Mouse (Mus musculus) MEL (cell line): ENCODE results near the gene Wasl. TPM values are rescaled to one million over a fixed set of nuclear protein-coding genes. Genes with fewer than 3 reads are reported as not detected.

ENCODE experiments used
- DNase-seq: peaks from one replicate; pipeline ENCODE4 v3.0.0; 2011; ENCODE audit warnings: low read depth, low spot score
- H3K27ac ChIP-seq: 2 replicates; pipeline ENCODE4 v1.5.1; 2012; ENCODE audit warnings: low read depth, mild to moderate bottlenecking, control low read depth, low read length, moderate library complexity; ENCODE audit not compliant: control insufficient read depth
- H3K27me3 ChIP-seq, 2 experiments: fragments of 150-350 bp in 1 of 2; sonication (generic) in 1 of 2; 2 replicates each; pipeline ENCODE4 v1.6.1; 2012; ENCODE audit warnings: low read length in 2 of 2, mild to moderate bottlenecking in 2 of 2, improper control_type of control experiment in 1 of 2, moderate library complexity in 1 of 2; ENCODE audit not compliant: insufficient read depth in 2 of 2, control insufficient read depth in 1 of 2
- H3K36me3 ChIP-seq, 2 experiments: 2 replicates each; pipeline ENCODE4 v1.6.1; 2012 to 2014; ENCODE audit warnings: low read length in 2 of 2, improper control_type of control experiment in 1 of 2, inconsistent platforms in 1 of 2, mild to moderate bottlenecking in 1 of 2; ENCODE audit not compliant: insufficient read depth in 2 of 2, control insufficient read depth in 1 of 2
- H3K4me1 ChIP-seq, 2 experiments: fragments of 150-350 bp in 1 of 2; sonication (generic) in 1 of 2; 2 replicates each; pipeline ENCODE4 v1.6.1; 2012; ENCODE audit warnings: low read length in 2 of 2, improper control_type of control experiment in 1 of 2, mild to moderate bottlenecking in 1 of 2; ENCODE audit not compliant: insufficient read depth in 2 of 2, control insufficient read depth in 1 of 2
- H3K4me3 ChIP-seq, 2 experiments: fragments of 150-350 bp in 1 of 2; sonication (generic) in 1 of 2; 2 replicates each; pipeline ENCODE4 v1.5.1; 2012; ENCODE audit warnings: low read depth in 2 of 2, low read length in 2 of 2, mild to moderate bottlenecking in 2 of 2, moderate library complexity in 2 of 2, control low read depth in 1 of 2, improper control_type of control experiment in 1 of 2; ENCODE audit not compliant: control insufficient read depth in 1 of 2, insufficient read depth in 1 of 2
- H3K79me2 ChIP-seq: 2 replicates; pipeline ENCODE4 v1.6.1; 2012; ENCODE audit warnings: mild to moderate bottlenecking, low read length, moderate library complexity; ENCODE audit not compliant: control insufficient read depth, poor library complexity, insufficient read depth
- H3K9ac ChIP-seq: 2 replicates; pipeline ENCODE4 v1.6.1; 2012; ENCODE audit warnings: low read depth, mild to moderate bottlenecking, control low read depth, low read length, moderate library complexity; ENCODE audit not compliant: control insufficient read depth, poor library complexity, severe bottlenecking
- H3K9me3 ChIP-seq: fragments of 150-350 bp; sonication (generic); replicated peaks from 2 replicates; pipeline ENCODE4 v1.6.1; 2012; ENCODE audit warnings: mild to moderate bottlenecking, low read length, improper control_type of control experiment, moderate library complexity; ENCODE audit not compliant: insufficient read depth
- BHLHE40 ChIP-seq: IDR thresholded peaks from 2 replicates; pipeline ENCODE4 v1.6.1; 2012; ENCODE audit warnings: low read depth, mild to moderate bottlenecking, inconsistent platforms, low read length, improper control_type of control experiment, borderline replicate concordance
- CHD1 ChIP-seq: IDR thresholded peaks from 2 replicates; pipeline ENCODE4 v1.6.1; 2012; ENCODE audit warnings: low read depth, mild to moderate bottlenecking, inconsistent platforms, low read length, improper control_type of control experiment
- ELF1 ChIP-seq: IDR thresholded peaks from 2 replicates; pipeline ENCODE4 v1.6.1; 2014; ENCODE audit warnings: low read depth, mild to moderate bottlenecking, inconsistent platforms, low read length, improper control_type of control experiment, moderate library complexity
- EP300 ChIP-seq, 2 experiments: IDR thresholded peaks; 2 replicates each; pipeline ENCODE4 v1.6.1; 2011; ENCODE audit warnings: improper control_type of control experiment in 2 of 2, low read length in 2 of 2, low read depth in 1 of 2, mild to moderate bottlenecking in 1 of 2
- ETS1 ChIP-seq: IDR thresholded peaks from 2 replicates; pipeline ENCODE4 v1.6.1; 2012; ENCODE audit warnings: low read depth, mild to moderate bottlenecking, inconsistent platforms, low read length, improper control_type of control experiment, moderate library complexity
- GATA1 ChIP-seq: IDR thresholded peaks from 2 replicates; pipeline ENCODE4 v1.6.1; 2011; ENCODE audit warnings: low read depth, low read length, improper control_type of control experiment
- HCFC1 ChIP-seq: IDR thresholded peaks from 2 replicates; pipeline ENCODE4 v1.6.1; 2012; ENCODE audit warnings: low read depth, mild to moderate bottlenecking, inconsistent platforms, low read length, improper control_type of control experiment, moderate library complexity
- MAFK ChIP-seq: IDR thresholded peaks from 2 replicates; pipeline ENCODE4 v1.6.1; 2011; ENCODE audit warnings: low read depth, mild to moderate bottlenecking, low read length, improper control_type of control experiment, borderline replicate concordance
- MAX ChIP-seq: IDR thresholded peaks from 2 replicates; pipeline ENCODE4 v1.6.1; 2011; ENCODE audit warnings: low read length, improper control_type of control experiment
- MEF2A ChIP-seq: IDR thresholded peaks from 2 replicates; pipeline ENCODE4 v1.6.1; 2014; ENCODE audit warnings: low read depth, mild to moderate bottlenecking, inconsistent platforms, low read length, improper control_type of control experiment; ENCODE audit not compliant: poor library complexity, insufficient replicate concordance, severe bottlenecking; ENCODE audit errors: extremely low read depth
- MXI1 ChIP-seq: IDR thresholded peaks from 2 replicates; pipeline ENCODE4 v1.6.1; 2011; ENCODE audit warnings: mild to moderate bottlenecking, low read depth, low read length, improper control_type of control experiment
- MYB ChIP-seq: IDR thresholded peaks from 2 replicates; pipeline ENCODE4 v1.6.1; 2011; ENCODE audit warnings: mild to moderate bottlenecking, low read depth, low read length, improper control_type of control experiment
- MYC ChIP-seq: IDR thresholded peaks from 2 replicates; pipeline ENCODE4 v1.6.1; 2011; ENCODE audit warnings: low read depth, mild to moderate bottlenecking, low read length, improper control_type of control experiment, moderate library complexity
- NELFE ChIP-seq: IDR thresholded peaks from 2 replicates; pipeline ENCODE4 v1.6.1; 2011; ENCODE audit warnings: low read depth, low read length, improper control_type of control experiment
- POLR2AphosphoS5 ChIP-seq: IDR thresholded peaks from 2 replicates; pipeline ENCODE4 v1.6.1; 2012; ENCODE audit warnings: low read depth, borderline replicate concordance, mild to moderate bottlenecking, inconsistent platforms, low read length, moderate library complexity, mixed read lengths
- RCOR1 ChIP-seq: IDR thresholded peaks from 2 replicates; pipeline ENCODE4 v1.6.1; 2012; ENCODE audit warnings: low read depth, mild to moderate bottlenecking, inconsistent platforms, low read length, improper control_type of control experiment
- SIN3A ChIP-seq: IDR thresholded peaks from 2 replicates; pipeline ENCODE4 v1.6.1; 2012; ENCODE audit warnings: low read length, improper control_type of control experiment, inconsistent platforms
- TCF12 ChIP-seq: IDR thresholded peaks from 2 replicates; pipeline ENCODE4 v1.6.1; 2014; ENCODE audit warnings: low read depth, mild to moderate bottlenecking, inconsistent platforms, low read length, improper control_type of control experiment, moderate library complexity
- UBTF ChIP-seq: IDR thresholded peaks from 2 replicates; pipeline ENCODE4 v1.6.1; 2012; ENCODE audit warnings: low read depth, mild to moderate bottlenecking, inconsistent platforms, low read length, improper control_type of control experiment, moderate library complexity, borderline replicate concordance; ENCODE audit not compliant: insufficient read depth
- ZNF384 ChIP-seq: IDR thresholded peaks from 2 replicates; pipeline ENCODE4 v1.6.1; 2012; ENCODE audit warnings: low read depth, mild to moderate bottlenecking, inconsistent platforms, low read length, improper control_type of control experiment
- polyA plus RNA-seq, 2 experiments: library from polyadenylated mRNA; stranded (reverse) in 1 of 2; unstranded in 1 of 2; fragments of >175 nt in 1 of 2; fragments of >200 nt in 1 of 2; gene quantifications; 2 replicates each; pipeline versions ENCODE4 v1.2.1 to v1.2.4; 2012; ENCODE audit warnings: low replicate concordance in 2 of 2, low read depth in 1 of 2; ENCODE audit not compliant: insufficient read length in 2 of 2, insufficient read depth in 1 of 2, missing spikeins in 1 of 2
- total RNA-seq: library from RNA; depleted of rRNA; stranded (reverse); fragments of 300-350 nt; gene quantifications from 2 replicates; pipeline ENCODE4 v1.2.3, GENCODE M21; 2012

Gene Wasl
- total and polyA plus RNA-seq, 3 experiments, result 4.3 to 33.3 (median 9.5) TPM

- TF ChIP-seq HCFC1 (0 out of 2 replicates have a peak, but pooled peaks have one; percentile 34), GATA1 (peak; percentile 78), MAFK (peak; percentile 38; the same call in 1 of the 2 replicates), EP300 (IDR thresholded peaks at IDR 0.05; ENCODE audit: low read depth in 1 of 2, low read length in 2 of 2) (peak; percentile 68 to 75), RCOR1 (peak; percentile 82), MYC (0 out of 2 replicates have a peak, but pooled peaks have one; percentile 38), CHD1 (no peak), MXI1 (no peak)
- TF ChIP-seq, all 39 proteins: peak for 15
These were observed 3.0 kb upstream of the Wasl start (continued) for GRCm38 (mm10) chr6:24667829-24668228.

GRCm38 (mm10) chr6:24666248-24666647 lies 1.4 kb upstream of the Wasl start:
- no peak for TF ChIP-seq ZNF384
- TF ChIP-seq RCOR1, result peak; percentile 52; the same call in 1 of the 2 replicates
- TF ChIP-seq ETS1, result peak; percentile 54
- peak; percentile 67 for TF ChIP-seq MYB
- TF ChIP-seq EP300 (IDR thresholded peaks at IDR 0.05; ENCODE audit: low read depth in 1 of 2, low read length in 2 of 2), result peak; percentile 53 to 59; a peak in 3 of 4 replicates
- TF ChIP-seq POLR2AphosphoS5, result no peak
- TF ChIP-seq SIN3A, result peak; percentile 68
- TF ChIP-seq MEF2A, result no peak
- TF ChIP-seq NELFE, result peak; percentile 24; the same call in 1 of the 2 replicates
- 0 out of 2 replicates have a peak, but pooled peaks have one; percentile 58 for TF ChIP-seq MXI1
- TF ChIP-seq MAX, result peak; percentile 70
- 0 out of 2 replicates have a peak, but pooled peaks have one; percentile 41 for TF ChIP-seq MYC
- peak; percentile 46; the same call in 1 of the 2 replicates for TF ChIP-seq GATA1
- TF ChIP-seq HCFC1, result peak; percentile 35; the same call in 1 of the 2 replicates
- no peak for TF ChIP-seq BHLHE40
- 0 out of 2 replicates have a peak, but pooled peaks have one; percentile 4 for TF ChIP-seq TCF12
- TF ChIP-seq ELF1, result peak; percentile 37; the same call in 1 of the 2 replicates
- no peak for TF ChIP-seq UBTF
- DNase-seq, result peak; percentile 71

More at GRCm38 (mm10) chr6:24666248-24666647, 1.4 kb upstream of the Wasl start:
- Histone ChIP-seq H3K9me3 (no peaks in the 10 kb centered on the region), H3K9ac (peak overlapping the region; percentile 26; the same call in 1 of the 2 replicates), H3K79me2 (peaks cover 26% of the 10 kb centered on the region), H3K27me3 (no peaks in the 10 kb centered on the region), H3K4me1 (peaks cover 8 to 18% of the 10 kb centered on the region in 2 experiments), H3K4me3 (peak overlapping the region in 1 of 2 experiments; percentile 89; a peak in 2 of 4 replicates), H3K27ac (peak overlapping the region; percentile 2; the same call in 1 of the 2 replicates), H3K36me3 (peaks cover 0 to 29% of the 10 kb centered on the region in 2 experiments; a peak in 2 of 4 replicates)
